Mouse (Mus musculus) lung, postnatal 36 days (tissue): ENCODE data around the gene St5.

Source experiments
- DNase-seq: peaks from one replicate; pipeline ENCODE4 v3.0.0; 2022; ENCODE audit warnings: mixed read lengths

The St5 gene

GRCm38 (mm10) chr7:109524763-109525162, 178.6 kb downstream of the St5 start:
- DNase-seq: peak; percentile 59

DNA sequence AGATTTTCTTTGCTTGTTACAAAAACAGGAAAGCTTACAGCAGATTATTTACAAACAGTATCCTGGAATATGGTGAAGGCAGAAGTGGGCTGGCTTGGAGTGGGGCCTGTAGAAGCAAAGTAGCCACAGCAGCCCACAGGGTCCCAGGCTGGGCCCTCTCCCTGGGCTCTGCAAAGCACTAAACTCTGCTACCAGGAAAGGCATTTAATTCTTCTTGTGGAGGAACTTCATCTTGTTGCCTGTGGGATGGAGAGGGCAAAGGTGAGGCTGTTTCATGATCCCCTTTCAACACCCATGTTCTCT, 179.0 kb downstream of the St5 start:
- DNase-seq: no peak

GRCm38 (mm10) chr7:109523741-109524441, 179.5 kb downstream of the St5 start:
- DNase-seq: peak; percentile 39

- DNase-seq: no peak
Observed at GRCm38 (mm10) chr7:109523304-109523703, 180.1 kb downstream of the St5 start.

- no peak for DNase-seq
Observed at GRCm38 (mm10) chr7:109522084-109522483, 181.3 kb downstream of the St5 start.

DNA sequence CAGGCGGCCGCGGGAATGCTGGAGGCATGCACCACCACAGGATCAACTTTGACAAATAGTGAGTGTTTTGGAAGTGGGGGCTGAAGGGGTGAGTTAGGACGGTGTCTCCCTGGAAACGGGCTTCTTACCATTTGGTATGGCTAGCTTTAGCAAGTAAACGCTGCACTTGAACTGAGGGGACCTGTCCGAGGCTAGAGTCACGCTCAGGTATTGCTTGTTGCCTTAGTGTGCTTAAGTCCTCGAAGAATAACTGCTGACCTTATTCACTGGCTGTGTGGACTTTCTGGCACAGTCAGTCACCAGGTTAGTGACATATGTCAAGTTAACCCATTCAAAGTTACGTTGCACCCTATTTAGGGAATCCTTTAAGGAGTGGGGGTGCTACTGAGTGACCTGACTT, 183.5 kb downstream of the St5 start:
- DNase-seq: no peak

DNA sequence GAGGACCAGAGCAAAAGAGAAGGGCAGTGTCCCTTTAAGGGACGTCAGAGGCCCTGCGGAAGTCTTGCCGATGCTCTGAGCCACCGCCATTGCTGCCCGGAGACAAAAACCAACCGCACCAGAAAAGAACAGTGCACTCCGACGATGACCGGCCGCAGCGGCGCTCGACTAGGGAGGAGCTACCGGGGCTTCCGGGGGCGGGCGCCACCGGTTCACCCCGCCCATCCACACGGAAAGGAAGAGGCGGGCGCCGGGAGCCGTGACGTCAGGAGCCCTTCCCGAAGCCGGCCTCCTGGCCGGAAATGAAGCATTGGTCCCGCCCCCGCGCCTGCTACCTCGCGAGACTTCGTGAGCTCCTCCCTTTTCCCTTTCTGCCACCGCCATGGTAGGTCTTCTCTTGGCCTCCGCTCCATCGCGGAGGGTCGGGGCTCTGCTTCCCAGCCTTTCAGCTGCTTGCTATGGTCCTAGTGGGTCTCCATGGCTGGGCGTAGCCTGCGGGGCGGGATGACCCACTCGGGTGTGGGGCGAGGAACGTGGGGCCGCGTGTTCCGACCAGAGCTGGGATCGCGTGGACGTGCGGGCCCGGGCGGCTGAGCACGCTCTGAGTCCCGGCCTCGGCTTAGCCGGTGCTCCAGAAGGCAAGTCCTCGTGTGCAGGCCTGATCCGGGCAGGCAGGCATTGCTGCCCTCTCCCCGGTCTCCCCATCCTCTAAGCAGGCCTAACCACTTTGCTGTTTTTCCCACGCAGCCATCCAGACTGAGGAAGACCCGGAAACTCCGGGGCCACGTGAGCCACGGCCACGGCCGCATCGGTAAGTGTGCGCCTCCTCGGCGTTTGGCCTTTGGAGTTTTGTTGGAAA, 184.3 kb downstream of the St5 start, which contains the start of gene Rpl27a:
Gene Rpl27a, plus strand, starts transcription at position 310 of the 859 bp plus-strand sequence.
- DNase-seq: peak; percentile 99

- DNase-seq: no peak
Observed at GRCm38 (mm10) chr7:109518036-109518681, 185.2 kb downstream of the St5 start.

GRCm38 (mm10) chr7:109516500-109516899, 186.9 kb downstream of the St5 start:
- no peak for DNase-seq

DNA sequence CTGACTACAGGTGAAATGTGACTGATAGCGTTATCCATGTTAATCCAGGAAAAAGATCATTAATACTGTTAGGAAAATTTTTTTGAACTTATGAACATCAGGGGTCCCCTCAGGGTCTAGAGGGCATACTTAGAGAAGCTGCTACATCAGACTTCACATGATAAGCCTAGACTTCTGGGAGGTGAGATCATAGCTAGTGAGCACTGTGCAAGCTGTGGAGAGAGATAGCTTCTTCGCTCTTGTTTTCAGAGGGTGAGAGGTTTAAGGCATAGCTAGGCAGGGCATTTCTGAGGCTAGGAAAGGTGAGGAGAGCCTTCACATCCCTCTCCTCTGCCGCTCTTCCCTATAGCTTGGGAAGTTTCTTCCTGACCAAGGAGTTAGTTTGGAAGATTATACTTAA, 191.6 kb downstream of the St5 start:
- no peak for DNase-seq

DNA sequence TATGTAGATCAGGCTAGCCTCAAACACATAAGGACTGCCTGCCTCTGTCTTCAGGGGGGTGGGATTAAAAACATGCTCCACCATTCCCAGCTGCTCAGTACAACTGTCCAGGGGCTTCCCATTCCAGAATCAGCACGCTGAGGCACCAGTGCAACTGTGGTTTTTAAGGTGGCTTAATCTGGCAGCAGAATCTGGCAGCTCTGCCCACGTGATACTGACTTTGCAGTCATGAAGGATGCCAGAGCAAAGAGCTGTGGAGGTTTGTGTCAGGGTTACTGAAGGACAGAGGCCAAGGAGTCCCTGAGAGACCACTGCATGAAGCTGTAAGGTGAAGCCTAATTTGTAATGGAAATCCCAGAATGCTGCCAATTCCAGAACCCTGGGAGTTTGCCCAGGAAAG, 192.6 kb downstream of the St5 start:
- no peak for DNase-seq

DNA sequence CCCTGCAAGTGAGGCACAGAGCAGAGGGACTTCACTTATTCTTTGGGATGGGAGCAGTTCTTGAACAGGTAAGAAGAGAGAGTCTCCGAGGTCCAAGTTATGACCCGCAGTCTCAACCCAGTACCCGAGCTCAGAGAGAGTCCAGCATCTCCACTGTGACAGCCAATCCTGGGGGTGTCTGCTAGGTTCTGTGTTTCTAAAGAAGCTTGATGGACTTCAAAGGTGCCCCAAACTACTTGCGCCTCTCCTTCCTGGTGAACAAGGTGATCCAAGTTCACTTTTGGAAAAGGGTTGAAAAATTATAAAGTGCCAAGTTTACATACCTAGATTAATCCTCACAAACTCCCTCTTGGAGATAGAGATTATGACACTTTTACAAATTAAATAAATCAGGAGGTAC, 195.4 kb downstream of the St5 start, which contains the start of gene Trim66:
Gene Trim66, minus strand, starts transcription at position 101 of the 400 bp plus-strand sequence.
- no peak for DNase-seq

DNA sequence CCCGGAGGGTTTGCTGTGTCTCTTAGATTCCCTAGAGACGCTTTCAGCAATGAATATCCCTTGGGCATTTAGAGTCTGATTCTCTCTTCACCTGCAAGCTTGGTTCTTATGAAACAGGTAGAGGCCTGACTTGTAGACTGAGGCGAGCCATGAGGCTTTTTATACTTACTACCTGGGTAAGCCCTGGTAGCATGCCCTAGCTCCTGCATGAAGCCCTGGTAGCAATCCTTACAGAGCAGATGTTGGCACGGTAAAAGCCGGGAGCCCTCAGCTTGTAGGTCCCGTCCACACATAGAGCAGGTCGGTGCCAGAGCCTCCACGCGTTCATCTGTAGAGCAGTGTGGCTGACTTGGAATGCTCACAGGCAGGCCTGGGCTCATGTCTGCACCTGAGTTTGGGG, 195.8 kb downstream of the St5 start:
- no peak for DNase-seq

DNA sequence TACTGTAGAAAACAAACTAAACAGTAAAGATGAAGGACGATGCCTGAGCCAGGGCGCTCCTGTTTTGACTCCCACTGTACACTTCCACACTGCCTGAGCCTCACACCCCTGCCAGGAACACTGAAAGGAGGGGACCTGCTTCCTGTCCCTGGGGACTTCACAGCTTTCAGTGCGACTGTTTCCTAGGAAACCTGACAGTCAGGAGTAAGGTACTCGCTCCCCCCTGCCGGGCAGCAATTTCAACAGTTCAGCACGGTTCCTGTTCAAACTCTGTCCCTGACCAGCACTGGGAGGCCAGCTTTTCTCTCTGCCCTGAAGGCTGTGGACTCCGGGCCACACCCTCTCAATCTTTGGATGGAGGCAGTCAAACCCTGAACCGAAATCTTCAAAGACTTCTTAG, 196.3 kb downstream of the St5 start:
- no peak for DNase-seq

DNA sequence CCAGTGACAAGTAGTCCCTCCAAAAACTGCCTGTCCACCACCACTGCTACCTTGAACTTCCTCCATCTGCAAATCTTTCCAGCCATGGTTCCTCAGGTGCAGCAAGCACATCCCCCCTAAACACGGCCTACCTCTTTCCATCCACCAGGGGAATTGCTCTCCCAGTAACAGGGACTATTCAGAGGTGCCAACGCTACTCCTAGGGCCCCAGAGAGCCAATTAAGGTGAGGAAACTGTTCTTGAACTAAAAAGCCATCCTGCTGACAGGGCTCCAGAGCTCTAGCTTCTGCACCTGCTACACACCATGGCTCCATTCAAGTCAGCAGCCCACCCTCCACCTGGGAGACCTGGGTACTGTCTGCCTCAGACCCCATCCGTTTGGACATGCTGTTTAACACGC, 205.9 kb downstream of the St5 start:
- DNase-seq: no peak

- peak; percentile 15 for DNase-seq
Observed at GRCm38 (mm10) chr7:109493319-109494316, 209.8 kb downstream of the St5 start.

DNA sequence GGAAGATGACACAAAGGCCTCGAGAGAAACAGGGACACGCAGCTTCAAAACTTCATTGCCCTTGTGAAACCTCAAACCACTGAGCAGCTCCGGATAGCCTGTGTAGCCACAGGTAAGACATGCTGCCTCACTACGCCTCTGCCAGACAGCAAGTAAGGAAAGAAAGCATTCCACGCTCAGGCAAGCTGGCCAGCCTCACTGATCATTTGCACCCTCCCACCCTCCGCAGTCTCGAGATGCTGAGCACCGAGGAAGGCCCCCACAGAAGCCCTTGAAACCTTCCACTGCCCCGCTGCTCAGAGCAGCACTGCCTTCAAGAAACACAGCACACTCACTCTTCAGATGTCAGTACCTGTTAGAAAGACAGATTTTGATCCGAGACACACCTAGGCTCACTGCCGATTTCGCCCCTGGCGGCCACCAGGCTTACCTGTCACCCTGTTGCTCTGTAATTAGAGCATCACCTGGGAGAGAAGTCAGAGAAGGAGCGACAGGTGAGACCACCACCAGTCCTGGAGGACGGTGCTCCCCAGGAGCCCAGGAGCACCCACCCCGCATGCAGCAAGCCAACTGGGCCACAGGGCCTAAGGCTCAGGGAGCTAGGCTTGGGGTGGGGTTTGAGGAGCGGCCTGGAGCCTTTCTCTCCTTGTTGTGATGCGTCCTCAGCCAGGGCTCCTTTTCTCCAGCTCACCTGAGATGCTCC, 210.6 kb downstream of the St5 start:
- no peak for DNase-seq

- DNase-seq: no peak
Observed at GRCm38 (mm10) chr7:109484221-109484620, 219.2 kb downstream of the St5 start.

DNA sequence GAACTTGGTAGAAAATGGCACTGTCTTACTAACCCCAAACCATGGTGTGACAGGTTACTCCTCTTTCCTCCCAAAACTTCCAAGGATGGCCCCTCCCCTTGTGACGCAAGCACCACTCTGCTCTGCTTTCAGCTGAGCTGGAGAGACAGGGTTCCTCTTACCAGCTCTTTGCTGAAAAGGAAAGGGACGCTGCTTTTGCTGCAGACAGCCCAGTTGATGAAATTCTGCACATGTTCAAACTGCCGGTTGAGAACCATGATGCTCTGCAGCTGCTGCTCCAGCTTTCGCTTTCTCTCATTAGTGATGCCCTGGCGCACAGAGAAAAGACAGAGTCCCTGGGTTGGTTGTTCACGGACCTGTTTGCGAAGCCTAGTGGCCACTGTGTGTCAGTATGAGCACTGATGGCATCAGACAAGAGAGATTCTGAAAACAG, 222.6 kb downstream of the St5 start:
- DNase-seq: peak; percentile 34

GRCm38 (mm10) chr7:109477926-109478325, 225.5 kb downstream of the St5 start:
- no peak for DNase-seq
